Mouse (Mus musculus): ENCODE measurements at regions not wholly inside any gene's neighbourhood (a gene's known extent, or its start where the extent isn't known, plus 50 kb on each side); places are given as distances from the start of the nearest gene placed in this dataset.

- ATAC-seq, result no peak
- 89% methylated on average over 7 of the region's 7 CpGs for WGBS
- Histone ChIP-seq H3K36me3 (no peaks in the 10 kb centered on the region), H3K4me3 (replicated peaks) (no peak overlapping the region), H3K27ac (no peak overlapping the region), H3K9me3 (no peaks in the 10 kb centered on the region), H3K27me3 (peaks cover 10% of the 10 kb centered on the region; the same call in 1 of the 2 replicates), H3K4me1 (replicated peaks) (0 out of 2 replicates have a peak, but pooled peaks cover under 1% of the 10 kb centered on the region), H3K4me2 (replicated peaks) (no peak overlapping the region), H3K9ac (replicated peaks) (no peak overlapping the region)
Measured at GRCm38 (mm10) chr16:29979066-29979465, 85.1 kb upstream of the Hes1 start.

- H3K4me3 ChIP-seq (replicated peaks), result no peak overlapping the region
- WGBS, result 84% methylated on average over 7 of the region's 7 CpGs
- H3K9me3 ChIP-seq, result no peaks in the 10 kb centered on the region
- H3K27me3 ChIP-seq, result 0 out of 2 replicates have a peak, but pooled peaks cover 7% of the 10 kb centered on the region
- ATAC-seq, result no peak
- H3K4me1 ChIP-seq (replicated peaks), result no peaks in the 10 kb centered on the region
- H3K9ac ChIP-seq (replicated peaks), result no peak overlapping the region
- H3K27ac ChIP-seq, result no peak overlapping the region
- no peak overlapping the region for H3K4me2 ChIP-seq (replicated peaks)
- no peaks in the 10 kb centered on the region for H3K36me3 ChIP-seq
Measured at GRCm38 (mm10) chr16:29981543-29981942, 82.6 kb upstream of the Hes1 start.

- H3K36me3 ChIP-seq, result no peaks in the 10 kb centered on the region
- WGBS, result 90% methylated on average over 8 of the region's 8 CpGs
- H3K9me3 ChIP-seq, result no peaks in the 10 kb centered on the region
- no peak overlapping the region for H3K27ac ChIP-seq
- H3K27me3 ChIP-seq, result 0 out of 2 replicates have a peak, but pooled peaks cover 7% of the 10 kb centered on the region
- ATAC-seq, result no peak
- H3K9ac ChIP-seq (replicated peaks), result no peak overlapping the region
- H3K4me3 ChIP-seq (replicated peaks), result no peak overlapping the region
- no peaks in the 10 kb centered on the region for H3K4me1 ChIP-seq (replicated peaks)
- H3K4me2 ChIP-seq (replicated peaks), result no peak overlapping the region
Measured at GRCm38 (mm10) chr16:29982224-29982785, 81.9 kb upstream of the Hes1 start.

GRCm38 (mm10) chr16:29983161-29983560, 81.0 kb upstream of the Hes1 start:
- 0 out of 2 replicates have a peak, but pooled peaks cover under 1% of the 10 kb centered on the region for H3K27me3 ChIP-seq
- H3K4me1 ChIP-seq (replicated peaks), result no peaks in the 10 kb centered on the region
- H3K36me3 ChIP-seq, result no peaks in the 10 kb centered on the region
- ATAC-seq, result no peak
- H3K4me2 ChIP-seq (replicated peaks), result no peak overlapping the region
- H3K9ac ChIP-seq (replicated peaks), result no peak overlapping the region
- 80% methylated on average over 7 of the region's 7 CpGs for WGBS
- no peak overlapping the region for H3K27ac ChIP-seq
- H3K9me3 ChIP-seq, result no peaks in the 10 kb centered on the region
- H3K4me3 ChIP-seq (replicated peaks), result no peak overlapping the region

- Histone ChIP-seq H3K27ac (no peak overlapping the region), H3K4me3 (replicated peaks) (no peak overlapping the region), H3K9ac (replicated peaks) (no peak overlapping the region), H3K27me3 (no peaks in the 10 kb centered on the region), H3K4me1 (replicated peaks) (no peaks in the 10 kb centered on the region), H3K9me3 (no peaks in the 10 kb centered on the region), H3K4me2 (replicated peaks) (no peak overlapping the region), H3K36me3 (no peaks in the 10 kb centered on the region)
- WGBS, result 89% methylated on average over 11 of the region's 11 CpGs
- ATAC-seq, result no peak
Measured at GRCm38 (mm10) chr16:29985126-29985931, 78.9 kb upstream of the Hes1 start.

GRCm38 (mm10) chr16:29987595-29987994, 76.6 kb upstream of the Hes1 start:
- H3K9me3 ChIP-seq, result no peaks in the 10 kb centered on the region
- no peaks in the 10 kb centered on the region for H3K36me3 ChIP-seq
- H3K4me2 ChIP-seq (replicated peaks), result no peak overlapping the region
- 94% methylated on average over 4 of the region's 4 CpGs for WGBS
- no peak overlapping the region for H3K27ac ChIP-seq
- no peak overlapping the region for H3K9ac ChIP-seq (replicated peaks)
- H3K27me3 ChIP-seq, result peaks cover 11% of the 10 kb centered on the region
- ATAC-seq, result no peak
- no peak overlapping the region for H3K4me3 ChIP-seq (replicated peaks)
- H3K4me1 ChIP-seq (replicated peaks), result no peaks in the 10 kb centered on the region

GRCm38 (mm10) chr16:29987999-29988398, 76.2 kb upstream of the Hes1 start:
- Histone ChIP-seq H3K4me1 (replicated peaks) (no peaks in the 10 kb centered on the region), H3K27me3 (peaks cover 11% of the 10 kb centered on the region), H3K36me3 (no peaks in the 10 kb centered on the region), H3K27ac (no peak overlapping the region), H3K4me3 (replicated peaks) (no peak overlapping the region), H3K4me2 (replicated peaks) (no peak overlapping the region), H3K9me3 (no peaks in the 10 kb centered on the region), H3K9ac (replicated peaks) (no peak overlapping the region)
- no peak for ATAC-seq
- 96% methylated on average over 6 of the region's 6 CpGs for WGBS

GRCm38 (mm10) chr16:29989308-29989707, 74.9 kb upstream of the Hes1 start:
- Histone ChIP-seq H3K9ac (replicated peaks) (no peak overlapping the region), H3K4me3 (replicated peaks) (no peak overlapping the region), H3K9me3 (no peaks in the 10 kb centered on the region), H3K4me1 (replicated peaks) (no peaks in the 10 kb centered on the region), H3K4me2 (replicated peaks) (no peak overlapping the region), H3K27me3 (peaks cover 17% of the 10 kb centered on the region), H3K27ac (no peak overlapping the region), H3K36me3 (no peaks in the 10 kb centered on the region)
- WGBS, result 28% methylated on average over 1 of the region's 1 CpGs
- ATAC-seq, result no peak

GRCm38 (mm10) chr16:29990393-29990792, 73.8 kb upstream of the Hes1 start:
- Histone ChIP-seq H3K4me2 (replicated peaks) (no peak overlapping the region), H3K4me3 (replicated peaks) (no peak overlapping the region), H3K4me1 (replicated peaks) (no peaks in the 10 kb centered on the region), H3K9ac (replicated peaks) (no peak overlapping the region), H3K36me3 (no peaks in the 10 kb centered on the region), H3K27ac (no peak overlapping the region), H3K27me3 (peaks cover 25% of the 10 kb centered on the region), H3K9me3 (no peaks in the 10 kb centered on the region)
- no peak for ATAC-seq
- 96% methylated on average over 3 of the region's 3 CpGs for WGBS

- 85% methylated on average over 9 of the region's 9 CpGs for WGBS
- Histone ChIP-seq H3K9me3 (no peaks in the 10 kb centered on the region), H3K9ac (replicated peaks) (no peak overlapping the region), H3K36me3 (no peaks in the 10 kb centered on the region), H3K4me2 (replicated peaks) (no peak overlapping the region), H3K27me3 (peaks cover 28% of the 10 kb centered on the region), H3K27ac (no peak overlapping the region), H3K4me1 (replicated peaks) (no peaks in the 10 kb centered on the region), H3K4me3 (replicated peaks) (no peak overlapping the region)
- ATAC-seq, result no peak
Measured at GRCm38 (mm10) chr16:29990795-29991587, 73.2 kb upstream of the Hes1 start.

- 86% methylated on average over 8 of the region's 8 CpGs for WGBS
- H3K27ac ChIP-seq, result no peak overlapping the region
- no peaks in the 10 kb centered on the region for H3K36me3 ChIP-seq
- ATAC-seq, result no peak
- no peaks in the 10 kb centered on the region for H3K4me1 ChIP-seq (replicated peaks)
- H3K9ac ChIP-seq (replicated peaks), result no peak overlapping the region
- peaks cover 28% of the 10 kb centered on the region for H3K27me3 ChIP-seq
- no peak overlapping the region for H3K4me3 ChIP-seq (replicated peaks)
- no peak overlapping the region for H3K4me2 ChIP-seq (replicated peaks)
- no peaks in the 10 kb centered on the region for H3K9me3 ChIP-seq
Measured at GRCm38 (mm10) chr16:29991876-29992380, 72.3 kb upstream of the Hes1 start.

GRCm38 (mm10) chr16:29993111-29993510, 71.1 kb upstream of the Hes1 start:
- no peaks in the 10 kb centered on the region for H3K4me1 ChIP-seq (replicated peaks)
- WGBS, result 83% methylated on average over 7 of the region's 7 CpGs
- peaks cover 28% of the 10 kb centered on the region for H3K27me3 ChIP-seq
- H3K9me3 ChIP-seq, result no peaks in the 10 kb centered on the region
- no peak overlapping the region for H3K4me3 ChIP-seq (replicated peaks)
- H3K36me3 ChIP-seq, result no peaks in the 10 kb centered on the region
- no peak overlapping the region for H3K27ac ChIP-seq
- ATAC-seq, result no peak
- H3K9ac ChIP-seq (replicated peaks), result no peak overlapping the region
- H3K4me2 ChIP-seq (replicated peaks), result no peak overlapping the region
